Mouse (Mus musculus): ENCODE results near the gene Nudt14. TPM values are rescaled to one million over a fixed set of nuclear protein-coding genes. Genes with fewer than 3 reads are reported as not detected.
A peak's percentile ranks its signal among the peaks of the same experiment; 100 is the strongest.

Nudt14 gene
- total and polyA plus RNA-seq, 2 experiments from 2014 or later = 22.2 to 55.5 TPM

GRCm38 (mm10) chr12:112900641-112901040 is 41.3 kb downstream of the Nudt14 start:
- no peaks in the 10 kb centered on the region for H3K4me1 ChIP-seq (ENCODE audit: insufficient read depth)
- ATAC-seq = peak; percentile 64
- H3K4me3 ChIP-seq (ENCODE audit: low read depth, low read length) = no peak overlapping the region
- H3K27ac ChIP-seq (ENCODE audit: low read depth, low read length) = no peak overlapping the region
- no peak overlapping the region for H3K4me2 ChIP-seq (ENCODE audit: low read depth)
- H3K27me3 ChIP-seq (ENCODE audit: insufficient read depth, low read length) = no peaks in the 10 kb centered on the region
- peaks cover 11% of the 10 kb centered on the region for H3K36me3 ChIP-seq (ENCODE audit: insufficient read depth)
- peak; percentile 31 for DNase-seq
- TF ChIP-seq CTCF (IDR thresholded peaks at IDR 0.05; ENCODE audit: low read depth) = no peak
- H3K9me3 ChIP-seq (ENCODE audit: low read length) = no peaks in the 10 kb centered on the region
- H3K9ac ChIP-seq = no peak overlapping the region
- WGBS = 81% methylated on average over 9 of the region's 9 CpGs

GRCm38 (mm10) chr12:112898960-112899359 is 43.0 kb downstream of the Nudt14 start:
- WGBS = 47% methylated on average over 4 of the region's 4 CpGs
- Histone ChIP-seq H3K4me1 (ENCODE audit: insufficient read depth) (no peaks in the 10 kb centered on the region), H3K4me3 (ENCODE audit: low read depth, low read length) (no peak overlapping the region), H3K27ac (ENCODE audit: low read depth, low read length) (no peak overlapping the region), H3K9ac (no peak overlapping the region), H3K9me3 (ENCODE audit: low read length) (no peaks in the 10 kb centered on the region), H3K36me3 (ENCODE audit: insufficient read depth) (no peaks in the 10 kb centered on the region), H3K27me3 (ENCODE audit: insufficient read depth, low read length) (no peaks in the 10 kb centered on the region), H3K4me2 (ENCODE audit: low read depth) (no peak overlapping the region)
- DNase-seq (no peak), ATAC-seq (no peak)
- no peak for TF ChIP-seq CTCF (IDR thresholded peaks at IDR 0.05; ENCODE audit: low read depth)

GRCm38 (mm10) chr12:112898351-112898750 is 43.6 kb downstream of the Nudt14 start:
- DNase-seq = no peak
- no peaks in the 10 kb centered on the region for H3K27me3 ChIP-seq (ENCODE audit: insufficient read depth, low read length)
- H3K4me1 ChIP-seq (ENCODE audit: insufficient read depth) = no peaks in the 10 kb centered on the region
- no peak overlapping the region for H3K9ac ChIP-seq
- TF ChIP-seq CTCF (IDR thresholded peaks at IDR 0.05; ENCODE audit: low read depth) = no peak
- no peak overlapping the region for H3K4me3 ChIP-seq (ENCODE audit: low read depth, low read length)
- no peaks in the 10 kb centered on the region for H3K36me3 ChIP-seq (ENCODE audit: insufficient read depth)
- H3K27ac ChIP-seq (ENCODE audit: low read depth, low read length) = no peak overlapping the region
- H3K4me2 ChIP-seq (ENCODE audit: low read depth) = no peak overlapping the region
- no peak for ATAC-seq
- 69% methylated on average over 12 of the region's 12 CpGs for WGBS
- no peaks in the 10 kb centered on the region for H3K9me3 ChIP-seq (ENCODE audit: low read length)

- H3K4me2 ChIP-seq (ENCODE audit: low read depth) = 0 out of 2 replicates have a peak overlapping the region, but pooled peaks have one; percentile 10
- no peak overlapping the region for H3K4me3 ChIP-seq (ENCODE audit: low read depth, low read length)
- no peak overlapping the region for H3K9ac ChIP-seq
- H3K27me3 ChIP-seq (ENCODE audit: insufficient read depth, low read length) = no peaks in the 10 kb centered on the region
- H3K36me3 ChIP-seq (ENCODE audit: insufficient read depth) = no peaks in the 10 kb centered on the region
- 37% methylated on average over 16 of the region's 16 CpGs for WGBS
- no peaks in the 10 kb centered on the region for H3K9me3 ChIP-seq (ENCODE audit: low read length)
- H3K27ac ChIP-seq (ENCODE audit: low read depth, low read length) = no peak overlapping the region
- no peak for TF ChIP-seq CTCF (IDR thresholded peaks at IDR 0.05; ENCODE audit: low read depth)
- no peak for DNase-seq
- H3K4me1 ChIP-seq (ENCODE audit: insufficient read depth) = no peaks in the 10 kb centered on the region
- ATAC-seq = peak; percentile 44; the same call in 1 of the 2 replicates
These were observed 44.3 kb downstream of the Nudt14 start for GRCm38 (mm10) chr12:112897522-112898212.

- H3K27me3 ChIP-seq (ENCODE audit: insufficient read depth, low read length) = no peaks in the 10 kb centered on the region
- H3K36me3 ChIP-seq (ENCODE audit: insufficient read depth) = no peaks in the 10 kb centered on the region
- no peaks in the 10 kb centered on the region for H3K4me1 ChIP-seq (ENCODE audit: insufficient read depth)
- H3K27ac ChIP-seq (ENCODE audit: low read depth, low read length) = 0 out of 2 replicates have a peak overlapping the region, but pooled peaks have one; percentile 15
- 66% methylated on average over 4 of the region's 4 CpGs for WGBS
- H3K9ac ChIP-seq = no peak overlapping the region
- no peaks in the 10 kb centered on the region for H3K9me3 ChIP-seq (ENCODE audit: low read length)
- ATAC-seq (no peak), DNase-seq (no peak)
- no peak overlapping the region for H3K4me3 ChIP-seq (ENCODE audit: low read depth, low read length)
- no peak overlapping the region for H3K4me2 ChIP-seq (ENCODE audit: low read depth)
- no peak for TF ChIP-seq CTCF (IDR thresholded peaks at IDR 0.05; ENCODE audit: low read depth)
These were observed 47.0 kb downstream of the Nudt14 start for GRCm38 (mm10) chr12:112894969-112895368.

- WGBS = 60% methylated on average over 11 of the region's 11 CpGs
- DNase-seq (no peak), ATAC-seq (peak; percentile 54)
- Histone ChIP-seq H3K36me3 (ENCODE audit: insufficient read depth) (no peaks in the 10 kb centered on the region), H3K27me3 (ENCODE audit: insufficient read depth, low read length) (no peaks in the 10 kb centered on the region), H3K9ac (no peak overlapping the region), H3K27ac (ENCODE audit: low read depth, low read length) (peak overlapping the region; percentile 15; the same call in 1 of the 2 replicates), H3K4me2 (ENCODE audit: low read depth) (no peak overlapping the region), H3K4me1 (ENCODE audit: insufficient read depth) (no peaks in the 10 kb centered on the region), H3K4me3 (ENCODE audit: low read depth, low read length) (no peak overlapping the region), H3K9me3 (ENCODE audit: low read length) (no peaks in the 10 kb centered on the region)
- no peak for TF ChIP-seq CTCF (IDR thresholded peaks at IDR 0.05; ENCODE audit: low read depth)
These were observed 47.5 kb downstream of the Nudt14 start for GRCm38 (mm10) chr12:112894303-112894884.

GRCm38 (mm10) chr12:112885465-112885864 is 56.5 kb downstream of the Nudt14 start:
- WGBS = 52% methylated on average over 7 of the region's 7 CpGs
- H3K27ac ChIP-seq (ENCODE audit: low read depth, low read length) = no peak overlapping the region

More at GRCm38 (mm10) chr12:112885465-112885864, 56.5 kb downstream of the Nudt14 start:
- Histone ChIP-seq H3K4me3 (ENCODE audit: low read depth, low read length) (no peak overlapping the region), H3K36me3 (ENCODE audit: insufficient read depth) (no peaks in the 10 kb centered on the region), H3K27me3 (ENCODE audit: insufficient read depth, low read length) (no peaks in the 10 kb centered on the region), H3K4me1 (ENCODE audit: insufficient read depth) (no peaks in the 10 kb centered on the region), H3K9me3 (ENCODE audit: low read length) (no peaks in the 10 kb centered on the region), H3K4me2 (ENCODE audit: low read depth) (no peak overlapping the region), H3K9ac (no peak overlapping the region)
- ATAC-seq (no peak), DNase-seq (no peak)
- no peak for TF ChIP-seq CTCF (IDR thresholded peaks at IDR 0.05; ENCODE audit: low read depth)

Small RNA genes lying within 50 kb of the gene (microRNA-seq; reads per million reads assigned to microRNA genes)
- gene Mir6941 = 0.39 to 0.73 reads per million in 2 experiments

Other genes starting within 250 kb of the Nudt14 start
- gene Cep170b, start 221.7 kb downstream of the Nudt14 start, total RNA-seq (2014; rRNA removed) = 67.0 and 86.7 TPM in 2 replicates
- gene Cep170b, start 221.7 kb downstream of the Nudt14 start, polyA plus RNA-seq (2015; fragmentation: Nextera tagmentation; extraction: Ambion mirVana) = 22.4 and 31.6 TPM in 2 replicates
- gene Pld4, start 181.5 kb downstream of the Nudt14 start, total RNA-seq (2014; rRNA removed) = 6.2 and 7.3 TPM in 2 replicates
- 8.0 and 8.1 TPM in 2 replicates for gene Pld4, start 181.5 kb downstream of the Nudt14 start, polyA plus RNA-seq (2015; fragmentation: Nextera tagmentation; extraction: Ambion mirVana)
- 2.5 and 3.0 TPM in 2 replicates for gene Ahnak2, start 139.5 kb downstream of the Nudt14 start, total RNA-seq (2014; rRNA removed)
- 0.88 and 1.3 TPM in 2 replicates for gene Ahnak2, start 139.5 kb downstream of the Nudt14 start, polyA plus RNA-seq (2015; fragmentation: Nextera tagmentation; extraction: Ambion mirVana)
- gene Clba1, start 133.2 kb downstream of the Nudt14 start, total RNA-seq (2014; rRNA removed) = 17.6 and 19.5 TPM in 2 replicates
- gene Clba1, start 133.2 kb downstream of the Nudt14 start, polyA plus RNA-seq (2015; fragmentation: Nextera tagmentation; extraction: Ambion mirVana) = 23.5 and 26.1 TPM in 2 replicates
- gene Cdca4, start 112.7 kb downstream of the Nudt14 start, total RNA-seq (2014; rRNA removed) = 28.8 and 31.3 TPM in 2 replicates
- gene Cdca4, start 112.7 kb downstream of the Nudt14 start, polyA plus RNA-seq (2015; fragmentation: Nextera tagmentation; extraction: Ambion mirVana) = 29.7 and 33.0 TPM in 2 replicates
- gene Gpr132, start 73.9 kb downstream of the Nudt14 start, total RNA-seq (2014; rRNA removed) = 0.10 TPM in 1 of 2 replicates, not detected in the other
- not detected in 2 replicates for gene Gpr132, start 73.9 kb downstream of the Nudt14 start, polyA plus RNA-seq (2015; fragmentation: Nextera tagmentation; extraction: Ambion mirVana)
- gene Jag2, start 12.3 kb downstream of the Nudt14 start, total RNA-seq (2014; rRNA removed) = 66.9 and 69.4 TPM in 2 replicates
- 5.5 and 7.9 TPM in 2 replicates for gene Jag2, start 12.3 kb downstream of the Nudt14 start, polyA plus RNA-seq (2015; fragmentation: Nextera tagmentation; extraction: Ambion mirVana)
- gene Btbd6, start 34.4 kb upstream of the Nudt14 start, total RNA-seq (2014; rRNA removed) = 60.4 and 60.5 TPM in 2 replicates
- gene Btbd6, start 34.4 kb upstream of the Nudt14 start, polyA plus RNA-seq (2015; fragmentation: Nextera tagmentation; extraction: Ambion mirVana) = 46.7 and 54.3 TPM in 2 replicates
- gene Brf1, start 58.6 kb upstream of the Nudt14 start, total RNA-seq (2014; rRNA removed) = 47.6 and 54.4 TPM in 2 replicates
- gene Brf1, start 58.6 kb upstream of the Nudt14 start, polyA plus RNA-seq (2015; fragmentation: Nextera tagmentation; extraction: Ambion mirVana) = 32.3 and 40.2 TPM in 2 replicates
- 103 and 116 TPM in 2 replicates for gene Pacs2, start 72.4 kb upstream of the Nudt14 start, total RNA-seq (2014; rRNA removed)
- 14.3 and 23.2 TPM in 2 replicates for gene Pacs2, start 72.4 kb upstream of the Nudt14 start, polyA plus RNA-seq (2015; fragmentation: Nextera tagmentation; extraction: Ambion mirVana)
- 0.54 and 1.7 TPM in 2 replicates for gene Tex22, start 132.4 kb upstream of the Nudt14 start, total RNA-seq (2014; rRNA removed)
- not detected in 2 replicates for gene Tex22, start 132.4 kb upstream of the Nudt14 start, polyA plus RNA-seq (2015; fragmentation: Nextera tagmentation; extraction: Ambion mirVana)
- 49.2 and 59.3 TPM in 2 replicates for gene Mta1, start 156.2 kb upstream of the Nudt14 start, total RNA-seq (2014; rRNA removed)
- gene Mta1, start 156.2 kb upstream of the Nudt14 start, polyA plus RNA-seq (2015; fragmentation: Nextera tagmentation; extraction: Ambion mirVana) = 13.6 and 13.8 TPM in 2 replicates
- gene Crip2, start 198.1 kb upstream of the Nudt14 start, total RNA-seq (2014; rRNA removed) = 191 and 198 TPM in 2 replicates
- gene Crip2, start 198.1 kb upstream of the Nudt14 start, polyA plus RNA-seq (2015; fragmentation: Nextera tagmentation; extraction: Ambion mirVana) = 533 and 584 TPM in 2 replicates
- gene Crip1, start 204.2 kb upstream of the Nudt14 start, total RNA-seq (2014; rRNA removed) = 8.3 and 16.1 TPM in 2 replicates
- 28.9 and 47.1 TPM in 2 replicates for gene Crip1, start 204.2 kb upstream of the Nudt14 start, polyA plus RNA-seq (2015; fragmentation: Nextera tagmentation; extraction: Ambion mirVana)
- gene Tedc1, start 214.3 kb upstream of the Nudt14 start, total RNA-seq (2014; rRNA removed) = 7.8 and 8.6 TPM in 2 replicates
- gene Tedc1, start 214.3 kb upstream of the Nudt14 start, polyA plus RNA-seq (2015; fragmentation: Nextera tagmentation; extraction: Ambion mirVana) = 7.6 and 10.0 TPM in 2 replicates
- 71.8 and 75.6 TPM in 2 replicates for gene Tmem121, start 243.8 kb upstream of the Nudt14 start, total RNA-seq (2014; rRNA removed)
- gene Tmem121, start 243.8 kb upstream of the Nudt14 start, polyA plus RNA-seq (2015; fragmentation: Nextera tagmentation; extraction: Ambion mirVana) = 59.3 and 66.7 TPM in 2 replicates